Mouse (Mus musculus): Measurements from ENCODE around the gene Mlec.
"Not testable (repeated sequence)": the region's sequence is repeated elsewhere in the genome, so short reads cannot be mapped to it uniquely, and the experiment has no call there.

The Mlec gene

DNA sequence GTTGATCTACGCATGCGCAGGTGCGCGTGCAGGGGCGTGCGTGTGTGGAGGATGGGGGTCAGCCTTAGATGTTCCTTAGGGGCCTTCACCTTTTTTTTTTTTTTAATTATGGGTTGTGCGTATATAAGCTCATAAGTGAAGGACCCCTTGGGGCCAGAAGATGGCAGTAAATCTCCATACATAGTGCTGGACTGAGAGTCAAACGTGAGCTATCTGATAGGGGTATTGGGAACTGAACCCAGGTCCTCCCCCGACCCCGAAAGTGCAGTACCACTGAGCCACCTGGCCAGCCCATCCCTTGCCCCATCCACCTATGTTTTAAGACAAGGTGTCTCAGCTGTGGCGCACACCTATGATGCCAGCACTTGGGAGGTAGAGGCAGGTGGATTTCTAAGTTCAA is 21.6 kb upstream of the Mlec start:
- no peak for DNase-seq (ENCODE audit: low spot score)

- DNase-seq (ENCODE audit: low spot score), result no peak
Measured at GRCm38 (mm10) chr5:115177866-115178265, 19.9 kb upstream of the Mlec start.

DNA sequence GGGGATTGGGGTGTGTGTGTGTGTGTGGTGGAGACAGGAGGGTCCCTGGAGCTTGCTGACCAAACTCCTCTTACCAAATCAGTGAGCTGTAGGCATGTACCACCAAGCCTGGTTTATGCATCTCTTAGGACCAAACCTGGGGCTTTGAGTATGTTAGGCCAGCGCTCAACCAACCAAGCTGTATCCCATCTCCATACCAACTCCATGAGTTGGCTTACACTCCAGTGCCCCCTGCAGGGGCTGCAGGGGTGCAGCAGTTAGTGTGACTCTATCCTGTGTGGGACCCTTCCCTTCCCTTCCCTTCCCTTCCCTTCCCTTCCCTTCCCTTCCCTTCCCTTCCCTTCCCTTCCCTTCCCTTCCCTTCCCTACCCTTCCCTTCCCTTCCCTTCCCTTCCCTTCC is 16.6 kb upstream of the Mlec start:
- DNase-seq (ENCODE audit: low spot score), result no peak

DNA sequence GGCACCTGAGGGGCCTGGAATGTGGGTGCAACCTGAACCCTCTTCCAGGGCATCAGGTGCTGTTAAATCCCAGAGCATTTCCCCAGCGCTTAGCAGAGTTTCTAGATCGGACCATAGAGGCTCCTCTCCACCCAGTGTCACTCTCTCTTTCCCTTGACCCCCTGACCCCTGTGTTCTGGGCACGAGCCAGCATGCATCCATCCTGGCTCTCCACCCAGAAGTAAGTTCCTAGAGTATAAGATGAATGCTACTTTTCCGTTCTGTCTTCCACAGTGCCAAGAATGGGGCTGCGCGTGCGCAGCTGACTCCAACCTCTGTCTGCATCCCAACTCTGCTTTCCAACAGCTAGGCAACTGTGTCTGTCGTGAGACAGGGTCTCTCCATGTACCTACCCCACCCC is 12.2 kb upstream of the Mlec start:
- no peak for DNase-seq (ENCODE audit: low spot score)

DNA sequence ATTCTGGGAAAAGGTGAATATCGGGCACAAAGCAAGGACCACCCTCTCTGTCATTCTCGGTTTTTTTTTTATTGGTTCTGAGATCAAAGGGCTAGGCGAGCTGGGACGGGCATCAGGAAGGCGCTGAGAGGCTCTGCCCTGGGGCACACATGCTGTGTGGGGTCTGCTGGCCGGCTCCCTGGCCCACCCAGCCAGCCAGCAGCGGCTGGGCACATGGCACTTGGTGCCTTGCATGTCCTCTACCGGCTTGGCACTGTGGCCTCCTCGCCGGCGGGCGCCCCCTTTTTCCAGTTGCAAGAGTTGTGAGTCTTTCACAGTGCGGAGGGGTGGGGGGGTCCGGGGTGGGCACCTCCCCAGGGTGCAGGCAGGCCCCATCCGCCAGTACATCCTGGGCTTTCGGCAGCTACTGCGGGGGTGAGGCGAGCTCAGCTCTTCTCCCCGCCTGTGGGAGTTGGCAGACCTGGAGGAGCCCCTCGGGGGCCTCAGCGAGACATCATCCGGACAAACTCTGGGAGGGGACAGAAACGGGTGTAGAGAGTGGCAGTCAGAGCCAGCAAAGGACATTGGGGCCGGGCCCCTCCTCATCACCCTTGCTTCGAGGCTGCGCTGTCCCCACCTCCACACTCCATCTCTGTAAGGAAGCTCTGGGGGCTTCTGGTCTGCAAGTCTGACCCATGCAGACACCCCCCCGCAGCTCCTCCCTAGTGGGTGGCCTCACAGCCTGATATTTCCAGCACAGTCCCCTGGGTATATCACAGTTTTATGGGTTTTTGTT is 10.8 kb upstream of the Mlec start:
- no peak for DNase-seq (ENCODE audit: low spot score)

DNA sequence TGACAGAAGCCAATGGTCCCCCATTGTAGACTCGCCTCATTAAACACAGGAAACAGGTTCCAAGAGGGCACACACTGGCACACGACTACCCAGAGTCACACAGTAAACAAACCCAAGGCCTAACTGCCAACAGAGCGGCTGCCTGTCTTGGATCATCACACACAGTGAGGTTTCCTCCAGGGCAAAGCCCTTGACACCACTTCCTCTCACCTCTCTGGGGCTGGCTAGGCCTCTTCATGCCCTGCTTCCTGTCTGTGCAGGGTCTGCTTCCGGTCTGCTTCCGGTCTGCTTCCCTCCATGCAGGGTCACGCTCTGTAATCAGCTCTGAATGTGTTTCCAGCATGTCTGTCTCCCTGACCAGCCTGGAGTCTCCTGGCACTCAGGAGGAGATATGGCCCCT is 9.4 kb upstream of the Mlec start:
- DNase-seq (ENCODE audit: low spot score), result no peak

GRCm38 (mm10) chr5:115166815-115167194 is 8.8 kb upstream of the Mlec start:
- no peak for DNase-seq (ENCODE audit: low spot score)

GRCm38 (mm10) chr5:115165895-115166814 is 8.2 kb upstream of the Mlec start:
- no peak for DNase-seq (ENCODE audit: low spot score)

DNA sequence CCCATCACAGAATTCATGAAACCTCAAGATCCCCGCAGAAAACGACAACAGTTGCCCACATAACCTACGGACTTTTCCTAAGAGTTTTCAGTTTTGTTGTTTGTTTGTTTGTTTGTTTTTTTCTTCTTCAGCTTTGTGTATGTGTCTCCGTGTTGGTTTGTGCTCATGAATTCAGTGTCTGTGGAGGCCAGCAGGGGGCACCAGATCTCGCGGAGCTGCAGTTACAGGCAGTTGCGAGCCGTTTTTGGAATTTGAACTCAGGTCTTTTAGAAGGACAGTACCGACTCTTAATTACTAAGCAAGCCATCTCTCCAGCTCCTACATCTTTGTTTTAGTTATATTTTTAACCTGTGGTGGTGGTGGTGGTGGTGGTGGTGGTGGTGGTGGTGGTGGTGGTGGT is 7.4 kb upstream of the Mlec start:
- DNase-seq (ENCODE audit: low spot score), result no peak

GRCm38 (mm10) chr5:115164446-115164845 is 6.5 kb upstream of the Mlec start:
- not testable (repeated sequence) for DNase-seq (ENCODE audit: low spot score)

- no peak for DNase-seq (ENCODE audit: low spot score)
Measured at GRCm38 (mm10) chr5:115163563-115163962, 5.6 kb upstream of the Mlec start.

DNA sequence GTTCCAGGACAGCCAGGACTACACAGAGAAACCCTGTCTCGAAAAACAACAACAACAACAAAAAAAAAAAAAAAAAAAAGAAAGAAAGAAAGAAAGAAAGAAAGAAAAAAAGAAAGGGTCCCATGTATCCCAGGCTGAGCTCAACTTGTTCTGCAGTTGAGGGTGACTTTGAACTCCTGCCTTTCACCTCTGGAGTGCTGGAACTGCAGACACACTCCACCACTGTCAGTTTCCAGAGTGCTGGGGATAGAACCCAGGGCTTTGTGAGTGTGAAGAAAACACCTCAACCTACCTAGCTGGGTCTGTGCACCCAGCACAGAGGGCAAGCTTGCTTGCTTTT is 3.9 kb upstream of the Mlec start:
- DNase-seq (ENCODE audit: low spot score), result not testable (repeated sequence)

DNA sequence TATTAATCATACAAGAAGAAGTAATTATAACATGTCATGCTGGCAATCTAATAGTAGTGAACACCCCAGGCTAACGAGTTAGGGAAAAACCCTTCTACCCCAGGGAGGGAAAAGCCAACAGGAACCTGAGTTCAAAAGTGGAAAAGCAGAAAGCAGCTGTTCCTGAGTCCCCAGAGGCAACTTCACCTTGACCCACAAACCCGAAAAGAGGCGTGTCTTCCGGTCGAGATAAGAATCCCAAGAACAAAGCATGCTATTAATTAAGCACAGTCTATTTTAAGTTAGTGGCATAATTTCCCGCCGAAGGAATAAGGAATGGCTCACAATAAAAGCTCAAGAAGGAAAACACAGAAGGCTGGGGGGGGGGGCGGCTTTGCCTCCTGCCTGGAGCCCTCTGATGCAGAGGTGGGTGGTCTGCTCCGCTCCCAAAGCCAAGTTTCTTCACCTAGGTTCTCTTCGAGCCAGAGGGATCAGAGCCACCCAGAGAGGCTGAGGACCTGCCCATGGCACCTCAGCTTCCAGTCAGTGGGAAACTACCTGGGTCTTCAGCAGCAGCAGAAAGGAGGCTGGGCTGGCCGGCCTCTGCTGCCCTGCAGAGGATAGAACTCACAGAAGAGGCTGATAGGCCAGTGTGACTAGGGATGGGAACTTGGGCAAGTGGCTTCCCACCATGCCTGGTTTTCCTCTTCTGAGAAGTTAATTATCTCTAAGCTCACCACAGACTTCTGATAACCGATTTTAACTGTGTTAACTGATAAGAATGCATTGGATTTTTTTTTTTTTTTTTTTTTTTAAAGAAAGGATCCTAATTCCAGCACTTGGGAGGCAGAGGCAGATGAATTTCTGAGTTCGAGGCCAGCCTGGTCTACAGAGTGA is 3.3 kb upstream of the Mlec start:
- no peak for DNase-seq (ENCODE audit: low spot score)

DNA sequence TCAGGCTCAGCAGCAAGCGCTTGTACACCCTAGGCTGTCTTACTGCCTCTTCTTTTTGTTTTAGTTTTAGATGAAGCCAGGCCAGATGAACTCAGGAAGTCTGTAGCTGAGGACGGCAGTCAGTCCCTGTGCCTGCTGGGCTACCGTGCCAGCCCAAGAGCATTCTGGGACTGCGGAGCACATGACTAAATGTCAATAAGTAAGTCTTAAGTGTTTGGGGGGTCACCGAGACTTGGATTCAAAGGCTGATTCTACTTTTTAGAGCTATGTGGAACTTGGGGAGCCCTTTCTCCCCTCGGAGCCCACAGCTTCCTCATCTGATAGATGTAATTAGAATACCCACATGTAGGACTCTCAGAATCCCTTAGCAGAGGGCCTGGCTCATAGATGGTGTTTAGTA is 2.7 kb upstream of the Mlec start:
- DNase-seq (ENCODE audit: low spot score), result no peak

GRCm38 (mm10) chr5:115159165-115159564 is 1.2 kb upstream of the Mlec start:
- no peak for DNase-seq (ENCODE audit: low spot score)

DNA sequence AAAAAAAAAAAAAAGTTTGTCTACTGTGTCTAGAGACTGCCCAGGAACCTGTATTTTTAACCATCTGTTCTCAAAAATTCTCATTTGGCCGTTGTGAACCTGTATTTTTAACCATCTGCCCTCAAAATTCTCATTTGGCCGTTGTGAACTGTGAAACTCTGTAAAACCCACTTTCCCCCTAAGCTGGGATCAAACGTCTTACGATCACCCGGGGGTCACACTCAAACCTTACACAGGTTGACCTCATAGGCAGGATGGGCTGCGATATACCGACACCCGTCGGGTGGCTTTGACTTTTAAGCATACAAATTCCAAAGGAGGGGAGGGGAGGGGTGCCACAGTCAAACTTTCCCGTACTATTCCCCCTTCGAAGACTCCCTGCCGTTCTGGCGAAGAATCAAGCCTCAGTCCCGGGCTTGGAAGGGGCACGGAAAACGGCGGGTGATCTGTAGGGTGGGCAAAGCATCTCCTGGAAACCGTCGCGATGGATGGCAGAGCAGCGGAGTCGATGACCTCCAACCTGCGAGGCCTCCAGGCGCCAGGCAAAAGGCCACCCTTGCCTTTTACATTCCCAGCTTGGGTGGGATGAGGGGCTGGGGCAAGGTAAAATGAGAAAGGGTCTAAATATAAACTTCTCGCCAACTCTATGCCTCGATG is 918 bp downstream of the Mlec start:
- DNase-seq (ENCODE audit: low spot score), result no peak

- DNase-seq (ENCODE audit: low spot score), result no peak
Measured at GRCm38 (mm10) chr5:115156401-115156800, 1.6 kb downstream of the Mlec start.

DNA sequence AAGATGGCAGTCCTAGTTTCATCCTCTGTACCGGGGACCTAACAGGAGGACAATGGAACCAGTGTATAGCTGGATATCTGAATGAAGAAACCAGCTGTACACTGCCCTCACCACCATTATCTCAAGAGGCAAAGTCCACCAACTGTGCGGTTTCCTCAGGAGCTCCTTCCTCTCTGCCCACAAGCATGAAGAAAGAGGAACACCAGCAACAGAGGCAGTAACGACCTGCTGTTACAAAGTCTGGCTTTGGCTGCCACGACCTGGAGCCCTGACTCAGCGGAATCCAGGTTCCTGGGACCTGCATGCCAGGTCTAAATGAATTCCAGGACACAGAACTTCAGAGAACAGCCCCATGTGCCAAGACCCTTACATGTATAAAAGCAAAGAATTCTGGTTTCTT is 2.1 kb downstream of the Mlec start:
- DNase-seq (ENCODE audit: low spot score), result no peak

DNA sequence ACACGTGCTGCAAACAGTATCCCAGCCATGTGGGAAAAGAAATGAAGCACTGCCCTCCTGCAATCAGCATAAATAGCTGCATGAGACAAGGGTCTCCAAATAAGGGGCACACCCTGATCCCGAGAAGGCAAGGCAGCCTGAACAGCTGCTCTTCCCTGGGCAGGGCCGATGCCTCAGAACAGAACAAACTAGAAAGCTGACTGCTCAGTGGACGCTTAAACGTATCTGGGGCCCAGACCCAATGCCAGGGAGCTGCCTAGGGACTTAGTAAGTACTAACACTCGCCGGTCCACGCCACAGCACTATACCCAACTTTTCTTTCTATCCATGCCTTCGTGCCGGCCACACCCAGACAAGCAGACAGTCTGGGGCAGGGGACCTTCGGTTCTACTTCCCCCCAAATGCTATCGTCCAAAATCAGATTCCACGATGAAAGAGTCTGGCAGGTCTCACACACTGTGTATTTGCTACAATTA is 2.8 kb downstream of the Mlec start:
- DNase-seq (ENCODE audit: low spot score), result no peak

GRCm38 (mm10) chr5:115152132-115152956 is 5.6 kb downstream of the Mlec start:
- DNase-seq (ENCODE audit: low spot score), result no peak

GRCm38 (mm10) chr5:115151457-115151856 is 6.5 kb downstream of the Mlec start:
- no peak for DNase-seq (ENCODE audit: low spot score)
